Mouse (Mus musculus) liver, embryonic 11.5 days (tissue): ENCODE data around the gene Pex7. TPM values are rescaled to one million over a fixed set of nuclear protein-coding genes. Genes with fewer than 3 reads are reported as not detected.
A peak's percentile ranks its signal among the peaks of the same experiment; 100 is the strongest.

ENCODE experiments used
- ATAC-seq: fragments of 200-750 bp; cut with Nextera tagmentation; replicated peaks from 2 replicates; pipeline ENCODE4 v1.8.0; 2017; ENCODE audit warnings: moderate number of reproducible peaks, mild to moderate bottlenecking, moderate TSS enrichment, moderate library complexity; ENCODE audit not compliant: low FRiP score
- DNase-seq: peaks from one replicate; pipeline ENCODE4 v3.0.0-alpha.2; 2017; ENCODE audit warnings: low spot score
- H3K27ac ChIP-seq: fragments of 300-500 bp; sonication (generic); 2 replicates; pipeline ENCODE4 v1.5.1; 2014; ENCODE audit warnings: mild to moderate bottlenecking, low read depth, low read length, control low read depth
- H3K27me3 ChIP-seq: fragments of 300-500 bp; sonication (generic); replicated peaks from 2 replicates; pipeline ENCODE4 v1.6.1; 2014; ENCODE audit warnings: low read length, mixed read lengths; ENCODE audit not compliant: control insufficient read depth, insufficient read depth
- H3K36me3 ChIP-seq: fragments of 300-500 bp; sonication (generic); 2 replicates; pipeline ENCODE4 v1.6.1; 2014; ENCODE audit warnings: mild to moderate bottlenecking, low read length, moderate library complexity, mixed read lengths; ENCODE audit not compliant: control insufficient read depth, insufficient read depth
- H3K4me1 ChIP-seq: fragments of 300-500 bp; sonication (generic); replicated peaks from 2 replicates; pipeline ENCODE4 v1.6.1; 2014; ENCODE audit warnings: low read length, mixed read lengths; ENCODE audit not compliant: control insufficient read depth, insufficient read depth
- H3K4me2 ChIP-seq: fragments of 300-500 bp; sonication (generic); 2 replicates; pipeline ENCODE4 v1.6.1; 2014; ENCODE audit warnings: mild to moderate bottlenecking, control low read depth, moderate library complexity
- H3K4me3 ChIP-seq: fragments of 300-500 bp; sonication (generic); 2 replicates; pipeline ENCODE4 v1.5.1; 2014; ENCODE audit warnings: low read depth, low read length, control low read depth
- H3K9ac ChIP-seq: fragments of 300-500 bp; sonication (generic); 2 replicates; pipeline ENCODE4 v1.6.1; 2014; ENCODE audit warnings: low read depth, low read length, control low read depth
- H3K9me3 ChIP-seq: fragments of 300-500 bp; sonication (generic); 2 replicates; pipeline ENCODE4 v1.6.1; 2016; ENCODE audit warnings: low read length, inconsistent platforms, mixed read lengths; ENCODE audit not compliant: control insufficient read depth
- WGBS: fragments of 180-500 bp; shearing (Covaris S2); extraction: QIAGEN DNeasy Blood & Tissue Kit; methylation state at CpG from one replicate; pipeline ENCODE4 v1.1.7; 2014; 5-methylcytosine and 5-hydroxymethylcytosine counted together
- polyA plus RNA-seq: library from polyadenylated mRNA; unstranded; fragments of >200 nt; fragmentation: Nextera tagmentation; extraction: Ambion mirVana; gene quantifications from 2 replicates; pipeline ENCODE4 v1.2.1, GENCODE M21; 2014

The Pex7 gene
- polyA plus RNA-seq, 1 experiment from 2014 or later, result 40.8 TPM

GRCm38 (mm10) chr10:19946644-19947043 is 39.2 kb upstream of the Pex7 start:
- Histone ChIP-seq H3K27ac (no peak overlapping the region), H3K36me3 (no peaks in the 10 kb centered on the region), H3K4me1 (no peaks in the 10 kb centered on the region), H3K9ac (no peak overlapping the region), H3K4me3 (no peak overlapping the region), H3K9me3 (no peaks in the 10 kb centered on the region), H3K4me2 (no peak overlapping the region), H3K27me3 (no peaks in the 10 kb centered on the region)
- 82% methylated on average over 6 of the region's 6 CpGs for WGBS
- DNase-seq (no peak), ATAC-seq (no peak)

- Histone ChIP-seq H3K27me3 (no peaks in the 10 kb centered on the region), H3K4me1 (peaks cover 1% of the 10 kb centered on the region), H3K27ac (no peak overlapping the region), H3K9me3 (no peaks in the 10 kb centered on the region), H3K9ac (no peak overlapping the region), H3K4me2 (no peak overlapping the region), H3K36me3 (no peaks in the 10 kb centered on the region), H3K4me3 (no peak overlapping the region)
- no peak for DNase-seq
- 83% methylated on average over 7 of the region's 7 CpGs for WGBS
- no peak for ATAC-seq
Measured at GRCm38 (mm10) chr10:19945651-19946050, 38.2 kb upstream of the Pex7 start.

DNA sequence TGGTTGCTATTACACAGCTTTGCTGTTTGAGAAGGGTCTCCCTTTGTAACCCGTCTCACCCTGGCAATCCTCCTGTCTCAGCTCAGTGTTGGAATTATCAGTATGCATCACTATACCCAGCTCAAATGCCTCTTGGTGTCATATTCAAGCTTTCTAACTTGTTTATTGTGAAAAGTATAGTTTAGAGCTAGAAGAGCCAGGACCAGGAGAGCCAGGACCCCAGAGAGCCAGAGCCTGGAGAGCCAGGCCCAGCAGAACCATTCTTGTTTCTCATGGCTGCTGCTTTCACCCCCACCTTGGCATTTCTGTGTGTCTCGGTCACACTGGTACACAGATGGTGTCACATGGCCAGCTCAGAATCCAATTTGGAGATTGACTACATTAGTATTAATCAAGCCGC is 35.1 kb upstream of the Pex7 start:
- no peak overlapping the region for H3K4me3 ChIP-seq
- ATAC-seq, result no peak
- H3K27ac ChIP-seq, result no peak overlapping the region
- no peaks in the 10 kb centered on the region for H3K36me3 ChIP-seq
- no peaks in the 10 kb centered on the region for H3K9me3 ChIP-seq
- peaks cover 5% of the 10 kb centered on the region for H3K4me1 ChIP-seq
- H3K4me2 ChIP-seq, result no peak overlapping the region
- no peak overlapping the region for H3K9ac ChIP-seq
- 89% methylated on average over 3 of the region's 3 CpGs for WGBS
- no peaks in the 10 kb centered on the region for H3K27me3 ChIP-seq
- DNase-seq, result no peak

GRCm38 (mm10) chr10:19941914-19942313 is 34.4 kb upstream of the Pex7 start:
- H3K36me3 ChIP-seq, result no peaks in the 10 kb centered on the region
- H3K9ac ChIP-seq, result no peak overlapping the region
- no peak overlapping the region for H3K27ac ChIP-seq
- no peak for ATAC-seq
- H3K4me2 ChIP-seq, result no peak overlapping the region
- peaks cover 5% of the 10 kb centered on the region for H3K4me1 ChIP-seq
- no peaks in the 10 kb centered on the region for H3K27me3 ChIP-seq
- H3K9me3 ChIP-seq, result no peaks in the 10 kb centered on the region
- DNase-seq, result no peak
- 75% methylated on average over 9 of the region's 9 CpGs for WGBS
- no peak overlapping the region for H3K4me3 ChIP-seq

DNA sequence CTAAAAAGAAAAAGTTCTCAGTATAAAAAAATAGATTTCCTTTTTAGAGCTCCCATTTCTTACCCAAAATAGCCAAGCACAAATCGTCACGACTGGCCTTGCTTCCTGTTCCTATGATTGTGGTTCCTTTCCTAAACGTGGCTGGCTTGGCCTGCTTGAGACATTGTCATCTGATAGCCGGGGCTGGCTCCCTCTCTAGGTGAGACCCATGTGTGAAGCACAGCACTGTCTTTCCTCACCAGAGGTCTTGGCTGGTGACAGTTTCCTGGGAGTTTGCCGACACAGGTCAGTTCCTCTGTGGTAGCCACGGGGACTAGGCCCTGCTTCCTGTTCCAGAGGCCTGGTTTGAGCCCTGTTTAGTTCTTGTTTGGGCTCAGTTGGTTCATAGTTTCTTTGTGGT is 33.6 kb upstream of the Pex7 start:
- Histone ChIP-seq H3K27ac (no peak overlapping the region), H3K4me1 (peaks cover 5% of the 10 kb centered on the region), H3K4me2 (no peak overlapping the region), H3K9me3 (no peaks in the 10 kb centered on the region), H3K4me3 (no peak overlapping the region), H3K27me3 (no peaks in the 10 kb centered on the region), H3K36me3 (no peaks in the 10 kb centered on the region), H3K9ac (no peak overlapping the region)
- DNase-seq, result no peak
- ATAC-seq, result no peak; the same call in 1 of the 2 replicates
- WGBS, result 23% methylated on average over 6 of the region's 6 CpGs

- no peak for ATAC-seq
- DNase-seq, result no peak
- no peaks in the 10 kb centered on the region for H3K27me3 ChIP-seq
- peaks cover 5% of the 10 kb centered on the region for H3K4me1 ChIP-seq
- H3K9me3 ChIP-seq, result no peaks in the 10 kb centered on the region
- no peak overlapping the region for H3K27ac ChIP-seq
- WGBS, result 73% methylated on average over 8 of the region's 8 CpGs
- H3K4me2 ChIP-seq, result no peak overlapping the region
- no peak overlapping the region for H3K9ac ChIP-seq
- H3K4me3 ChIP-seq, result no peak overlapping the region
- no peaks in the 10 kb centered on the region for H3K36me3 ChIP-seq
Measured at GRCm38 (mm10) chr10:19940626-19941025, 33.1 kb upstream of the Pex7 start.

- H3K36me3 ChIP-seq, result no peaks in the 10 kb centered on the region
- peaks cover 5% of the 10 kb centered on the region for H3K4me1 ChIP-seq
- DNase-seq, result no peak
- no peak overlapping the region for H3K27ac ChIP-seq
- 88% methylated on average over 7 of the region's 7 CpGs for WGBS
- H3K9me3 ChIP-seq, result no peaks in the 10 kb centered on the region
- H3K9ac ChIP-seq, result no peak overlapping the region
- ATAC-seq, result no peak
- no peak overlapping the region for H3K4me2 ChIP-seq
- H3K27me3 ChIP-seq, result no peaks in the 10 kb centered on the region
- H3K4me3 ChIP-seq, result no peak overlapping the region
Measured at GRCm38 (mm10) chr10:19940127-19940526, 32.6 kb upstream of the Pex7 start.

GRCm38 (mm10) chr10:19939282-19939705 is 31.8 kb upstream of the Pex7 start:
- H3K4me3 ChIP-seq, result no peak overlapping the region
- peaks cover 5% of the 10 kb centered on the region for H3K4me1 ChIP-seq
- no peak overlapping the region for H3K9ac ChIP-seq
- no peaks in the 10 kb centered on the region for H3K27me3 ChIP-seq
- H3K4me2 ChIP-seq, result peak overlapping the region; percentile 26
- H3K27ac ChIP-seq, result no peak overlapping the region
- 39% methylated on average over 8 of the region's 8 CpGs for WGBS
- H3K36me3 ChIP-seq, result no peaks in the 10 kb centered on the region
- ATAC-seq, result no peak
- no peak for DNase-seq
- no peaks in the 10 kb centered on the region for H3K9me3 ChIP-seq

DNA sequence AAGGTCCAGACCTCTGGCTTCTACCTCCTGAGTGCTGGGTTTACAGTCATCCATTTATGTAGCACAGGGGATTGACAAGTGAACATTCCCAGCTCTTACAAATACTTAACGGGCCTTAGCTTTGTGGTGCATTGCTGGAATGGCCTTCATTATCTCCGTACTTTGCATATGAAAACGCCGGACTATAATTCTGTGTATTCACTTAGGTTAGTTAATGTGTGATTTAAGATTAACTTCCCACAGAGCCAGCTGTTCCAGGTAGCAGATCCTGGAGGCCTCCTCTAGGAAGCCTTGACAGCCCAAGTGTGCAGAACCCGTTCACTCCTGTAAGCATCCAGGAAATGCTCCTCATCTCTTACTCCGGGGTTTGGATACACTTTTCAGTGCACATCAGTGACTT is 31.2 kb upstream of the Pex7 start:
- DNase-seq, result no peak
- H3K4me3 ChIP-seq, result no peak overlapping the region
- WGBS, result 78% methylated on average over 6 of the region's 6 CpGs
- H3K27me3 ChIP-seq, result no peaks in the 10 kb centered on the region
- H3K4me2 ChIP-seq, result no peak overlapping the region
- no peaks in the 10 kb centered on the region for H3K36me3 ChIP-seq
- no peaks in the 10 kb centered on the region for H3K9me3 ChIP-seq
- no peak overlapping the region for H3K9ac ChIP-seq
- no peak overlapping the region for H3K27ac ChIP-seq
- no peak for ATAC-seq
- H3K4me1 ChIP-seq, result peaks cover 5% of the 10 kb centered on the region
